Mouse (Mus musculus) cerebellum, postnatal 14 days (tissue): ENCODE results near the gene Ccdc187.

ENCODE experiments used
- DNase-seq, 2 experiments: peaks; one replicate each; pipeline ENCODE4 v3.0.0; 2021; ENCODE audit warnings: mixed read lengths in 2 of 2

Gene Ccdc187

DNA sequence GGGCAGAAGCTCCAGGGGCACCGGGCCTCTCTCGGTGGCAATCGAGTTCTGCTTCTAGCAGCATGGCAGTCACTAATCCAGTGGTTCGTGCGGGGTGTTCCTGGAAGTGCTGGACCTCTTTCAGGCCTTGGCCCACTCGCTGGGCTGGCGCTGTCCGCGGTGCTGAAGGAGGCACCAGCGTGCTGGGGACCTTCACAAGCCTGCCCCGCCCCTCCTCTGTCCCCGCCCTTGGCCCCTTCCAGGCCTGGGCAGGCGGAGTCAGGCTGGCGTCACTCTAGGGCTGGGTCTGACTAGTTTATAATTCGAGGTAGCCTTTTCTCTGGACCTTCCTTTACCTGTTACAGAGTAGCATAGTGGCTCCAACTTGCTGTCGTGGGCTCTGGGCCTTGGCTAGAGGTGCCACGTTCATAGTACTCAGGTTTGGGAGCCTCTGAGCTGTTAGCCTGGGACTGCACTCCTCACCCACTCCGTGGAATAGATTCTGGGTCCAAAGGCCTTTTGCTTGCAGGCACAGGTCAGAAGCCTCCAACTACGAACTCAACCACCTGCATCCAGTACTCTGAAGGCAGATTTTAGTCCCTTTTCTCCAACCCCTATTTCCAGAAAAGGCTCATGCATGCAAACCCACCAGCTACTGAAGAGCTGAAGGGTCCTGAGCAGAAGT, 86.1 kb downstream of the Ccdc187 start, which contains the start of gene Lhx3:
Gene Lhx3, minus strand, starts transcription at position 164 of the 664 bp plus-strand sequence.
- peak; percentile 52 to 58 for DNase-seq

DNA sequence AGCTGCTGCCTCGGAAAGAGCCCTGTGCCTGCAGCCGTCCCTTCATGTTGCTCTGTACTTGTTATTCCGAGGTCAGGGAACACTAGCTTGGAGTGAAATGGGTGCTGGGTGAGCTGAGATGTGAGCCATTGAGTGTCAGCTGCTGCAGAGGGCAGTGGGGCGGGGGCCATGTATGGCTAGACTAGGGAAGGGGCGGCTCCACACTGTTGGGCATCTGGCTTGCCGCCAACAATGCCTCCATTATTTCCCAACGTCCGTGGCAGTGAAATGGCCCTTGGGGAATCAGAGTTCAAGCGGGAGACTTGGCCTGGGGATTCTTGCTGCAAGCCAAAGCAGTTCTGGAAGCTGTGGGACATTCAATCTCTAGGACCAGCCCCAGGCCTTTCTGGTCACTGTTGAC, 86.8 kb downstream of the Ccdc187 start:
- peak in 1 of 2 experiments; percentile 44 for DNase-seq

GRCm38 (mm10) chr2:26205761-26206160, 88.6 kb downstream of the Ccdc187 start:
- DNase-seq = no peak

GRCm38 (mm10) chr2:26205126-26205525, 89.2 kb downstream of the Ccdc187 start:
- peak in 1 of 2 experiments; percentile 32 for DNase-seq

- peak; percentile 52 to 57 for DNase-seq
These were observed 91.4 kb downstream of the Ccdc187 start for GRCm38 (mm10) chr2:26202849-26203475.

DNA sequence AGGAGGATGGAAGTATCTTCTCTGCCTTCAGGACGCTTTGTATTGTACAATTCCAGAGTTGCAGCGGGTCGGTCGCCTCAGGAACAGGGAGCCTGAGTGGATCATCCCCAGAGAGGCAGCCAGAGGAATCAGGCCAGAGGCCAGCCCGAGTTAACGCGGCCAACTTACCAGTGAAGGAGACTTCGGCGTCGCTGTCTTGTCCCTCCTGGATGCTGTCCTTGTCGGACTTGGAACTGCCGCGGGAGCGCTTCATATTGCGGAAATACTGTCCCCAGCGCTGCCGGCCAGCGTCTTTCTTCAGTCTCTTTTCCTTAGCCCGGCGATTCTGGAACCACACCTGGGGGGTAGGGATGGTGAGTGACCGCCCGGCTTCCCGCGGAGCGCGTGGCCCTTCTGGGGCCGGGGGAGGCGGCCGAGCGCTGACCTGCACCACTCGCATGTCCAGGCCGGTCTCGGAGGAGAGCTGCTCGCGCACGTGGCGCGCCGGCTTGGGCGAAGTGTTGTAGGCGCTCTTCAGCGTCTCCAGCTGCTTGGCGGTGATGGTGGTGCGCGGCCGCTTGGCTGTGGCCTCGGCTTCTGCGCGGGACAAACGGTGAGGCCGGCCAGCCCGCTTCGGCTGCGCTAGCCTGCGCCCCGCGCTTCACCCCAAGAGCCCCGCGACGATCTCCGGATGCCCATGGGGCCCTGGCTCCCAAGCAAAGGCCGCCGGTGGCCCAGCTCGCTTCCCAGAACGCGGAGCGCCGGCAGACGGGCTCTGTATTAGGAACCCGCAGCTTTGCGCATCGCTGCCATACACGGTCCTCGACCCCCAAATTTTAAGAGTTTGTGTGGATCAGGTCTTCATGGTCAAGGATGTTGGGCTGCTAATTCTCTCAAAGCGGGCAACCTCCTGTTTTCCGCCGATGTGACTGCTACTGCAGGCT, 92.2 kb downstream of the Ccdc187 start:
- peak in 1 of 2 experiments; percentile 40 for DNase-seq

- no peak for DNase-seq
These were observed 95.9 kb downstream of the Ccdc187 start for GRCm38 (mm10) chr2:26198488-26198887.

DNA sequence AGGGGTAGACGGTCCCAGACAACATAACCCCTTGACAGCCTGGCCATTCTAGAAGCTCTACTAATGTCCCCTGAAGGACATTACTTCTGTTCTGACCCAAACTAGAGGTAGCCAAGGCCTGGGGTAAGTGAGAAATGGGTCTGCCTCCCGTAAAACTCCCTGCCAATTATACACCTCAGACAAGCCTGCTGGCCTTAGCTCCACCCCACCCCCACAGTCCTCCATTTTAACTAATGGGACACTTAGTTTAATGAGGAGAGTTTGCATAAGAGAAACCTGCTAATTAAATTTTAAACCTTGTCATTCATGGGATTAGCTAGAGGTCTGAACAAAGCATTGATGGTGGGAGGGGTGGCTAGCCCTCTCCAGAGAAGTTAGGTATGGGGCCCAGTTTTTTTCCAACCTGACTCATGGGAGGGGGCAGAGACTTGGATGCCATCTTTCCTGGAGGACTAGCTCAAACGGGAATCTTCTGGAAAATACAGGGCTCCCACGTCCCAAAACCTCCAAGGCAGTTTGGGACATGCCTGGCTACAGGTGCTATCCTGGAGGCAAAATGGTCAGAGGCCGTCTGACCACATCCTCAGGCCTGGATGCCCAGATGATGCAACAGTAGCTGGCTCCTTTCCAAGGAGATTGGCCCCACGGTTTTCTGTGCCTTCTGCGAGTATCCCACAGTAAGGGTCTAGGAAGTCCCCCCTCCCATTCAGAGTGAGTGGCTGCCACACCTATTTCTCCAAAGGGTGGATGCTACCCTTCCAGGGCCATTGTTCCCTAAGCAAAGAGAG, 99.6 kb downstream of the Ccdc187 start:
- no peak for DNase-seq
